Mouse (Mus musculus) cerebellum, adult 2 months (tissue): Measurements from ENCODE around the gene Fam163a.

Source experiments
- CTCF ChIP-seq: fragments of 200-500 bp; IDR thresholded peaks from 2 replicates; pipeline ENCODE4 v1.5.1; 2011; ENCODE audit warnings: low read depth, mild to moderate bottlenecking, control low read depth, low read length, moderate library complexity, borderline replicate concordance; ENCODE audit not compliant: insufficient read depth
- POLR2A ChIP-seq: fragments of 200-500 bp; IDR thresholded peaks from 2 replicates; pipeline ENCODE4 v1.6.1; 2011; ENCODE audit warnings: low read length, control low read depth, borderline replicate concordance; ENCODE audit not compliant: insufficient read depth

GRCm38 (mm10) chr1:156087586-156087985 lies 117.2 kb downstream of the Fam163a start:
- no peak for TF ChIP-seq CTCF
- no peak for TF ChIP-seq POLR2A
